Mouse (Mus musculus) thymus, adult 2 months (tissue): ENCODE data around the gene Usf1.

Experiments
- CTCF ChIP-seq: fragments of 200-500 bp; IDR thresholded peaks from 2 replicates; pipeline ENCODE4 v1.5.1; 2012; ENCODE audit warnings: mild to moderate bottlenecking, control low read depth, low read length, moderate library complexity, borderline replicate concordance; ENCODE audit not compliant: control insufficient read depth, poor library complexity, insufficient read depth; ENCODE audit errors: extremely low read depth
- POLR2A ChIP-seq: fragments of 200-500 bp; IDR thresholded peaks from 2 replicates; pipeline ENCODE4 v1.6.1; 2012; ENCODE audit warnings: mild to moderate bottlenecking, low read length, control low read depth, moderate library complexity; ENCODE audit not compliant: control insufficient read depth, poor library complexity, insufficient read depth; ENCODE audit errors: extremely low read depth

DNA sequence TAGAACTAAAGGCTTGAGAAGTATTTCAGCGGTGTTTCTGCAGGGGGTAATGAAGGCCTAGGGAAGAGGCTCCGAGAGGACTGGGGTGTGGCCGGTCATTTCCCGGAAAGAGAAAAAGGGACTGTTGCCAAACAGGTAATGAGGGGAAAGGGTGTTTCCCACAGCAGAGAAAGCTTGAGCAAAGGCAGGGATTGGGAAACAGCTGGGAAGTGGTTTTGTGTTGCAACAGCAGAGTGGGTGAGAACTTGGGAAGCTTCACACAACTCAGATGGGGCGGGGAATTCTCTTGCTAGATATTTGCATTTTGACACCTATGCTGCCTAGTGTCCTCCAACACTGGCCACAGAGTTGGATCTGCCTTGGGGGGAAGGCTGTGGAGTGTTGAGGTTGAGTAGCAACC lies 41.8 kb downstream of the Usf1 start:
- TF ChIP-seq CTCF (no peak), POLR2A (no peak)
